Mouse (Mus musculus) heart, postnatal 0 days (tissue): Measurements from ENCODE around the gene Atxn7l2.

ENCODE experiments used
- CTCF ChIP-seq: IDR thresholded peaks from 2 replicates; pipeline ENCODE4 v1.5.1; 2016; ENCODE audit warnings: antibody characterized with exemption, control low read depth, low read depth
- EP300 ChIP-seq: IDR thresholded peaks from 2 replicates; pipeline ENCODE4 v1.6.1; 2016; ENCODE audit warnings: antibody characterized with exemption, low read depth

- no peak for TF ChIP-seq CTCF
- no peak for TF ChIP-seq EP300
These were observed 20.8 kb downstream of the Atxn7l2 start for GRCm38 (mm10) chr3:108189897-108190296.
